Mouse (Mus musculus): ENCODE measurements at regions not wholly inside any gene's neighbourhood (a gene's known extent, or its start where the extent isn't known, plus 50 kb on each side); places are given as distances from the start of the nearest gene placed in this dataset.
A peak's percentile ranks its signal among the peaks of the same experiment; 100 is the strongest.
"Not testable (repeated sequence)": the region's sequence is repeated elsewhere in the genome, so short reads cannot be mapped to it uniquely, and the experiment has no call there.

GRCm38 (mm10) chr7:116596914-116597313, 92.7 kb downstream of the Nucb2 start:
- DNase-seq, result no peak

GRCm38 (mm10) chr7:116600340-116600739, 96.2 kb downstream of the Nucb2 start:
- DNase-seq, result no peak

- DNase-seq, result no peak
Observed at GRCm38 (mm10) chr7:116603167-116603839, 99.1 kb downstream of the Nucb2 start.

- DNase-seq, result no peak
Observed at GRCm38 (mm10) chr7:116603840-116604194, 99.6 kb downstream of the Nucb2 start.

- no peak for DNase-seq
Observed at GRCm38 (mm10) chr7:116606255-116606654, 102.1 kb downstream of the Nucb2 start.

GRCm38 (mm10) chr7:116606751-116607483, 102.7 kb downstream of the Nucb2 start:
- DNase-seq, result no peak

GRCm38 (mm10) chr7:116607628-116608225, 103.6 kb downstream of the Nucb2 start:
- no peak for DNase-seq

GRCm38 (mm10) chr7:116608350-116609085, 104.3 kb downstream of the Nucb2 start:
- peak in 1 of 2 experiments; percentile 7 for DNase-seq

GRCm38 (mm10) chr7:116609406-116609805, 105.2 kb downstream of the Nucb2 start:
- DNase-seq, result no peak

- no peak for DNase-seq
Observed at GRCm38 (mm10) chr7:116609906-116610305, 105.7 kb downstream of the Nucb2 start.

- no peak for DNase-seq
Observed at GRCm38 (mm10) chr7:116615984-116616383, 111.8 kb downstream of the Nucb2 start.

GRCm38 (mm10) chr7:116619636-116620035, 115.5 kb downstream of the Nucb2 start:
- DNase-seq, result no peak

GRCm38 (mm10) chr7:116620381-116620780, 116.2 kb downstream of the Nucb2 start:
- DNase-seq, result peak; percentile 4 to 9

GRCm38 (mm10) chr7:116633210-116633609, 129.0 kb downstream of the Nucb2 start:
- no peak for DNase-seq

GRCm38 (mm10) chr7:116644902-116645650, 140.9 kb downstream of the Nucb2 start:
- no peak for DNase-seq

- no peak for DNase-seq
Observed at GRCm38 (mm10) chr7:116654466-116654865, 150.3 kb downstream of the Nucb2 start.

- not testable (repeated sequence) for DNase-seq
Observed at GRCm38 (mm10) chr7:116657040-116657439, 152.9 kb downstream of the Nucb2 start.

- DNase-seq, result no peak
Observed at GRCm38 (mm10) chr7:116665581-116665980, 161.4 kb downstream of the Nucb2 start.

- DNase-seq, result no peak
Observed at GRCm38 (mm10) chr7:116674199-116675019, 170.2 kb downstream of the Nucb2 start.

GRCm38 (mm10) chr7:116676696-116677095, 172.5 kb downstream of the Nucb2 start:
- DNase-seq, result no peak

- DNase-seq, result no peak
Observed at GRCm38 (mm10) chr7:116679195-116679594, 175.0 kb downstream of the Nucb2 start.

GRCm38 (mm10) chr7:116680523-116680922, 176.4 kb downstream of the Nucb2 start:
- no peak for DNase-seq

Measured in thymus, adult 18-20 months (tissue).